Mouse (Mus musculus) gonadal fat pad, adult 2 months (tissue): ENCODE data around the gene Polrmt. TPM values are rescaled to one million over a fixed set of nuclear protein-coding genes. Genes with fewer than 3 reads are reported as not detected.

Experiments
- DNase-seq: peaks from one replicate; pipeline ENCODE4 v3.0.0-alpha.2; 2012; ENCODE audit warnings: low read depth
- polyA plus RNA-seq: library from polyadenylated mRNA; depleted of rRNA; stranded (reverse); fragments of >200 nt; gene quantifications from 2 replicates; pipeline ENCODE4 v1.2.3, GENCODE M21; 2012; rRNA removed

Gene Polrmt
- polyA plus RNA-seq, 1 experiment: 48.1 TPM

GRCm38 (mm10) chr10:79687513-79687912 is 58.9 kb downstream of the Polrmt start:
- no peak for DNase-seq

- no peak for DNase-seq
These were observed 59.7 kb downstream of the Polrmt start for GRCm38 (mm10) chr10:79686691-79687090.

- DNase-seq: no peak
These were observed 60.2 kb downstream of the Polrmt start for GRCm38 (mm10) chr10:79686219-79686618.

Other genes with a start within 250 kb of the Polrmt start
- gene Plpp2, start 212.8 kb downstream of the Polrmt start, polyA plus RNA-seq: 38.2 and 43.0 TPM in 2 replicates
- 48.4 and 58.7 TPM in 2 replicates for gene Mier2, start 191.4 kb downstream of the Polrmt start, polyA plus RNA-seq
- 1.3 and 2.1 TPM in 2 replicates for gene Theg, start 159.2 kb downstream of the Polrmt start, polyA plus RNA-seq
- gene C2cd4c, start 132.6 kb downstream of the Polrmt start, polyA plus RNA-seq: 0.16 and 0.23 TPM in 2 replicates
- 4.1 and 5.2 TPM in 2 replicates for gene Shc2, start 108.7 kb downstream of the Polrmt start, polyA plus RNA-seq
- gene Odf3l2, start 100.8 kb downstream of the Polrmt start, polyA plus RNA-seq: not detected in 2 replicates
- 0.32 and 0.35 TPM in 2 replicates for gene Madcam1, start 82.0 kb downstream of the Polrmt start, polyA plus RNA-seq
- 52.4 and 53.2 TPM in 2 replicates for gene Tpgs1, start 77.2 kb downstream of the Polrmt start, polyA plus RNA-seq
- gene Cdc34, start 64.4 kb downstream of the Polrmt start, polyA plus RNA-seq: 125 and 180 TPM in 2 replicates
- gene Gzmm, start 57.6 kb downstream of the Polrmt start, polyA plus RNA-seq: 0.24 and 0.42 TPM in 2 replicates
- gene Bsg, start 42.1 kb downstream of the Polrmt start, polyA plus RNA-seq: 595 and 686 TPM in 2 replicates
- 1.6 and 1.8 TPM in 2 replicates for gene Hcn2, start 29.9 kb downstream of the Polrmt start, polyA plus RNA-seq
- not detected in 2 replicates for gene Fgf22, start 8.5 kb upstream of the Polrmt start, polyA plus RNA-seq
- 80.0 and 102 TPM in 2 replicates for gene Rnf126, start 20.4 kb upstream of the Polrmt start, polyA plus RNA-seq
- gene Fstl3, start 30.7 kb upstream of the Polrmt start, polyA plus RNA-seq: 41.0 and 43.3 TPM in 2 replicates
- 0.13 and 0.23 TPM in 2 replicates for gene Prss57, start 44.4 kb upstream of the Polrmt start, polyA plus RNA-seq
- gene Palm, start 47.0 kb upstream of the Polrmt start, polyA plus RNA-seq: 49.8 and 51.9 TPM in 2 replicates
- gene Misp, start 74.4 kb upstream of the Polrmt start, polyA plus RNA-seq: 0.59 and 0.86 TPM in 2 replicates
- 207 and 326 TPM in 2 replicates for gene Ptbp1, start 107.8 kb upstream of the Polrmt start, polyA plus RNA-seq
- 6.6 and 7.0 TPM in 2 replicates for gene Prtn3, start 127.9 kb upstream of the Polrmt start, polyA plus RNA-seq
- gene Plppr3, start 128.1 kb upstream of the Polrmt start, polyA plus RNA-seq: 10.3 and 11.5 TPM in 2 replicates
- gene Elane, start 139.7 kb upstream of the Polrmt start, polyA plus RNA-seq: 0.56 and 0.74 TPM in 2 replicates
- gene Cfd, start 144.3 kb upstream of the Polrmt start, polyA plus RNA-seq: 6,877 and 11,546 TPM in 2 replicates
- gene Med16, start 162.3 kb upstream of the Polrmt start, polyA plus RNA-seq: 66.8 and 67.5 TPM in 2 replicates
- gene Gm26602, start 164.3 kb upstream of the Polrmt start, polyA plus RNA-seq: not detected in 2 replicates
- gene Kiss1r, start 170.4 kb upstream of the Polrmt start, polyA plus RNA-seq: 7.9 and 8.3 TPM in 2 replicates
- 106 and 120 TPM in 2 replicates for gene R3hdm4, start 174.6 kb upstream of the Polrmt start, polyA plus RNA-seq
- gene Arid3a, start 180.5 kb upstream of the Polrmt start, polyA plus RNA-seq: 3.2 and 3.7 TPM in 2 replicates
- gene Wdr18, start 213.6 kb upstream of the Polrmt start, polyA plus RNA-seq: 33.0 and 42.6 TPM in 2 replicates
- gene Grin3b, start 224.1 kb upstream of the Polrmt start, polyA plus RNA-seq: 0.36 and 0.46 TPM in 2 replicates
- gene Tmem259, start 237.7 kb upstream of the Polrmt start, polyA plus RNA-seq: 201 and 219 TPM in 2 replicates
- gene Cnn2, start 242.0 kb upstream of the Polrmt start, polyA plus RNA-seq: 68.5 and 75.3 TPM in 2 replicates
- 5.5 and 8.5 TPM in 2 replicates for gene Abca7, start 249.9 kb upstream of the Polrmt start, polyA plus RNA-seq